Mouse (Mus musculus): ENCODE measurements around the gene Zfp385b.

Zfp385b gene

GRCm38 (mm10) chr2:77705476-77705875 is 114.0 kb downstream of the Zfp385b start:
- DNase-seq (ENCODE audit: low spot score): no peak

- DNase-seq (ENCODE audit: low spot score): no peak
Measured at GRCm38 (mm10) chr2:77703080-77703479, 116.4 kb downstream of the Zfp385b start.

GRCm38 (mm10) chr2:77691174-77691573 is 128.3 kb downstream of the Zfp385b start:
- no peak for DNase-seq (ENCODE audit: low spot score)

- DNase-seq (ENCODE audit: low spot score): no peak
Measured at GRCm38 (mm10) chr2:77690316-77690715, 129.1 kb downstream of the Zfp385b start.

GRCm38 (mm10) chr2:77688651-77689050 is 130.8 kb downstream of the Zfp385b start:
- DNase-seq (ENCODE audit: low spot score): no peak

- DNase-seq (ENCODE audit: low spot score): no peak
Measured at GRCm38 (mm10) chr2:77684088-77684487, 135.4 kb downstream of the Zfp385b start.

- DNase-seq (ENCODE audit: low spot score): no peak
Measured at GRCm38 (mm10) chr2:77682205-77682604, 137.2 kb downstream of the Zfp385b start.

GRCm38 (mm10) chr2:77681741-77682140 is 137.7 kb downstream of the Zfp385b start:
- no peak for DNase-seq (ENCODE audit: low spot score)

GRCm38 (mm10) chr2:77673770-77674169 is 145.7 kb downstream of the Zfp385b start:
- DNase-seq (ENCODE audit: low spot score): no peak

- no peak for DNase-seq (ENCODE audit: low spot score)
Measured at GRCm38 (mm10) chr2:77672215-77672905, 147.1 kb downstream of the Zfp385b start.

GRCm38 (mm10) chr2:77662171-77662570 is 157.3 kb downstream of the Zfp385b start:
- DNase-seq (ENCODE audit: low spot score): no peak

GRCm38 (mm10) chr2:77653686-77654085 is 165.8 kb downstream of the Zfp385b start:
- DNase-seq (ENCODE audit: low spot score): no peak

- DNase-seq (ENCODE audit: low spot score): no peak
Measured at GRCm38 (mm10) chr2:77641521-77642170, 177.8 kb downstream of the Zfp385b start.

GRCm38 (mm10) chr2:77639993-77640392 is 179.4 kb downstream of the Zfp385b start:
- DNase-seq (ENCODE audit: low spot score): no peak

GRCm38 (mm10) chr2:77631606-77632005 is 187.8 kb downstream of the Zfp385b start:
- no peak for DNase-seq (ENCODE audit: low spot score)

GRCm38 (mm10) chr2:77627622-77628231 is 191.7 kb downstream of the Zfp385b start:
- no peak for DNase-seq (ENCODE audit: low spot score)

GRCm38 (mm10) chr2:77618686-77619085 is 200.8 kb downstream of the Zfp385b start:
- no peak for DNase-seq (ENCODE audit: low spot score)

- no peak for DNase-seq (ENCODE audit: low spot score)
Measured at GRCm38 (mm10) chr2:77610303-77610991, 209.0 kb downstream of the Zfp385b start.

- no peak for DNase-seq (ENCODE audit: low spot score)
Measured at GRCm38 (mm10) chr2:77609452-77609851, 210.0 kb downstream of the Zfp385b start.

- no peak for DNase-seq (ENCODE audit: low spot score)
Measured at GRCm38 (mm10) chr2:77608666-77609065, 210.8 kb downstream of the Zfp385b start.

GRCm38 (mm10) chr2:77593461-77593860 is 226.0 kb downstream of the Zfp385b start:
- no peak for DNase-seq (ENCODE audit: low spot score)

GRCm38 (mm10) chr2:77592525-77592924 is 226.9 kb downstream of the Zfp385b start:
- no peak for DNase-seq (ENCODE audit: low spot score)

Data from ovary, postnatal 14 days (tissue).